Mouse (Mus musculus) embryonic facial prominence, embryonic 15.5 days (tissue): ENCODE results near the gene Apba1. TPM values are rescaled to one million over a fixed set of nuclear protein-coding genes. Genes with fewer than 3 reads are reported as not detected.

Experiments used
- ATAC-seq: fragments of 200-750 bp; cut with Nextera tagmentation; 2 replicates; pipeline ENCODE4 v1.8.0; 2017; ENCODE audit warnings: low read depth, moderate TSS enrichment; ENCODE audit not compliant: insufficient number of reproducible peaks, low FRiP score, low TSS enrichment
- H3K27ac ChIP-seq: fragments of 300-500 bp; sonication (generic); replicated peaks from 2 replicates; pipeline ENCODE4 v1.5.1; 2015; ENCODE audit warnings: mild to moderate bottlenecking, inconsistent platforms
- H3K27me3 ChIP-seq: fragments of 300-500 bp; sonication (generic); 2 replicates; pipeline ENCODE4 v1.6.1; 2015; ENCODE audit warnings: inconsistent platforms
- H3K36me3 ChIP-seq: fragments of 300-500 bp; sonication (generic); 2 replicates; pipeline ENCODE4 v1.6.1; 2015; ENCODE audit warnings: mild to moderate bottlenecking, inconsistent platforms
- H3K4me1 ChIP-seq: fragments of 300-500 bp; sonication (generic); 2 replicates; pipeline ENCODE4 v1.6.1; 2015; ENCODE audit warnings: inconsistent platforms
- H3K4me2 ChIP-seq: fragments of 300-500 bp; sonication (generic); replicated peaks from 2 replicates; pipeline ENCODE4 v1.6.1; 2015; ENCODE audit warnings: mild to moderate bottlenecking, inconsistent platforms
- H3K4me3 ChIP-seq: fragments of 300-500 bp; sonication (generic); replicated peaks from 2 replicates; pipeline ENCODE4 v1.5.1; 2015; ENCODE audit warnings: mild to moderate bottlenecking, inconsistent platforms
- H3K9ac ChIP-seq: fragments of 300-500 bp; sonication (generic); 2 replicates; pipeline ENCODE4 v1.6.1; 2015; ENCODE audit warnings: inconsistent platforms
- H3K9me3 ChIP-seq: fragments of 300-500 bp; sonication (generic); replicated peaks from 2 replicates; pipeline ENCODE4 v1.6.1; 2016; ENCODE audit warnings: inconsistent platforms
- WGBS: fragments of 180-500 bp; shearing (Covaris S2); methylation state at CpG from one replicate; pipeline ENCODE4 v1.1.7; 2015; 5-methylcytosine and 5-hydroxymethylcytosine counted together
- polyA plus RNA-seq: library from polyadenylated mRNA; unstranded; fragments of >200 nt; fragmentation: Nextera tagmentation; extraction: Ambion mirVana; gene quantifications from 2 replicates; pipeline ENCODE4 v1.2.1, GENCODE M21; 2015

Apba1 gene
- polyA plus RNA-seq, 1 experiment from 2014 or later = 1.3 TPM

- Histone ChIP-seq H3K27ac (no peak overlapping the region), H3K4me2 (no peak overlapping the region), H3K9ac (no peak overlapping the region), H3K4me3 (no peak overlapping the region), H3K9me3 (no peaks in the 10 kb centered on the region), H3K4me1 (no peaks in the 10 kb centered on the region), H3K36me3 (no peaks in the 10 kb centered on the region), H3K27me3 (peaks cover 3% of the 10 kb centered on the region; the same call in 1 of the 2 replicates)
- no peak for ATAC-seq
- 92% methylated on average over 4 of the region's 4 CpGs for WGBS
Measured at GRCm38 (mm10) chr19:23901768-23902167, 143.1 kb downstream of the Apba1 start.

- H3K4me3 ChIP-seq = no peak overlapping the region
Measured at GRCm38 (mm10) chr19:23903066-23903465, 144.4 kb downstream of the Apba1 start.

GRCm38 (mm10) chr19:23904922-23905321 is 146.2 kb downstream of the Apba1 start:
- Histone ChIP-seq H3K4me1 (no peaks in the 10 kb centered on the region), H3K27ac (no peak overlapping the region), H3K4me3 (no peak overlapping the region), H3K4me2 (no peak overlapping the region), H3K27me3 (no peaks in the 10 kb centered on the region), H3K36me3 (no peaks in the 10 kb centered on the region), H3K9me3 (no peaks in the 10 kb centered on the region), H3K9ac (no peak overlapping the region)
- 71% methylated on average over 4 of the region's 4 CpGs for WGBS
- ATAC-seq = no peak

More at GRCm38 (mm10) chr19:23903066-23903465, 144.4 kb downstream of the Apba1 start:
- Histone ChIP-seq H3K4me1 (no peaks in the 10 kb centered on the region), H3K27ac (no peak overlapping the region), H3K36me3 (no peaks in the 10 kb centered on the region), H3K9me3 (no peaks in the 10 kb centered on the region), H3K9ac (no peak overlapping the region), H3K27me3 (peaks cover 3% of the 10 kb centered on the region; the same call in 1 of the 2 replicates), H3K4me2 (no peak overlapping the region)
- 89% methylated on average over 7 of the region's 7 CpGs for WGBS
- ATAC-seq = no peak

GRCm38 (mm10) chr19:23905772-23906171 is 147.1 kb downstream of the Apba1 start:
- Histone ChIP-seq H3K36me3 (no peaks in the 10 kb centered on the region), H3K4me2 (no peak overlapping the region), H3K27me3 (no peaks in the 10 kb centered on the region), H3K9ac (no peak overlapping the region), H3K4me3 (no peak overlapping the region), H3K27ac (no peak overlapping the region), H3K4me1 (no peaks in the 10 kb centered on the region), H3K9me3 (no peaks in the 10 kb centered on the region)
- no peak for ATAC-seq
- WGBS = 76% methylated on average over 5 of the region's 5 CpGs

- Histone ChIP-seq H3K4me3 (no peak overlapping the region), H3K27ac (no peak overlapping the region), H3K4me2 (no peak overlapping the region), H3K36me3 (no peaks in the 10 kb centered on the region), H3K9ac (no peak overlapping the region), H3K27me3 (no peaks in the 10 kb centered on the region), H3K4me1 (no peaks in the 10 kb centered on the region), H3K9me3 (no peaks in the 10 kb centered on the region)
- 70% methylated on average over 4 of the region's 4 CpGs for WGBS
- ATAC-seq = no peak
Measured at GRCm38 (mm10) chr19:23910345-23910744, 151.7 kb downstream of the Apba1 start.

GRCm38 (mm10) chr19:23919384-23920219 is 160.9 kb downstream of the Apba1 start:
- ATAC-seq = no peak
- Histone ChIP-seq H3K9ac (no peak overlapping the region), H3K9me3 (no peaks in the 10 kb centered on the region), H3K4me2 (no peak overlapping the region), H3K36me3 (no peaks in the 10 kb centered on the region), H3K4me3 (no peak overlapping the region), H3K27me3 (no peaks in the 10 kb centered on the region), H3K4me1 (0 out of 2 replicates have a peak, but pooled peaks cover 4% of the 10 kb centered on the region), H3K27ac (no peak overlapping the region)
- WGBS = 45% methylated on average over 5 of the region's 5 CpGs

GRCm38 (mm10) chr19:23920220-23920544 is 161.5 kb downstream of the Apba1 start:
- Histone ChIP-seq H3K9ac (no peak overlapping the region), H3K9me3 (no peaks in the 10 kb centered on the region), H3K4me2 (no peak overlapping the region), H3K36me3 (no peaks in the 10 kb centered on the region), H3K4me1 (0 out of 2 replicates have a peak, but pooled peaks cover 4% of the 10 kb centered on the region), H3K27ac (no peak overlapping the region), H3K4me3 (no peak overlapping the region), H3K27me3 (no peaks in the 10 kb centered on the region)
- ATAC-seq = no peak
- 71% methylated on average over 8 of the region's 8 CpGs for WGBS

GRCm38 (mm10) chr19:23922601-23923000 is 163.9 kb downstream of the Apba1 start:
- Histone ChIP-seq H3K4me3 (no peak overlapping the region), H3K36me3 (no peaks in the 10 kb centered on the region), H3K4me1 (0 out of 2 replicates have a peak, but pooled peaks cover 4% of the 10 kb centered on the region), H3K4me2 (no peak overlapping the region), H3K9me3 (no peaks in the 10 kb centered on the region), H3K9ac (no peak overlapping the region), H3K27me3 (no peaks in the 10 kb centered on the region), H3K27ac (no peak overlapping the region)
- WGBS = 85% methylated on average over 9 of the region's 9 CpGs
- no peak for ATAC-seq

- Histone ChIP-seq H3K4me1 (0 out of 2 replicates have a peak, but pooled peaks cover 3% of the 10 kb centered on the region), H3K36me3 (no peaks in the 10 kb centered on the region), H3K9ac (no peak overlapping the region), H3K4me2 (no peak overlapping the region), H3K4me3 (no peak overlapping the region), H3K27ac (no peak overlapping the region), H3K9me3 (no peaks in the 10 kb centered on the region), H3K27me3 (no peaks in the 10 kb centered on the region)
- ATAC-seq = no peak
- 73% methylated on average over 6 of the region's 6 CpGs for WGBS
Measured at GRCm38 (mm10) chr19:23924057-23924456, 165.4 kb downstream of the Apba1 start.

GRCm38 (mm10) chr19:23924791-23925190 is 166.1 kb downstream of the Apba1 start:
- no peak overlapping the region for H3K27ac ChIP-seq
- WGBS = 82% methylated on average over 9 of the region's 9 CpGs

GRCm38 (mm10) chr19:23925541-23925940 is 166.9 kb downstream of the Apba1 start:
- Histone ChIP-seq H3K9me3 (no peaks in the 10 kb centered on the region), H3K4me3 (no peak overlapping the region), H3K4me1 (no peaks in the 10 kb centered on the region), H3K27me3 (no peaks in the 10 kb centered on the region), H3K9ac (no peak overlapping the region), H3K27ac (no peak overlapping the region), H3K36me3 (no peaks in the 10 kb centered on the region), H3K4me2 (no peak overlapping the region)
- no peak for ATAC-seq
- 91% methylated on average over 5 of the region's 5 CpGs for WGBS

More at GRCm38 (mm10) chr19:23924791-23925190, 166.1 kb downstream of the Apba1 start:
- H3K4me2 ChIP-seq = no peak overlapping the region
- no peaks in the 10 kb centered on the region for H3K27me3 ChIP-seq
- no peaks in the 10 kb centered on the region for H3K36me3 ChIP-seq
- ATAC-seq = no peak
- no peaks in the 10 kb centered on the region for H3K4me1 ChIP-seq
- H3K9ac ChIP-seq = no peak overlapping the region
- no peaks in the 10 kb centered on the region for H3K9me3 ChIP-seq
- H3K4me3 ChIP-seq = no peak overlapping the region

- no peaks in the 10 kb centered on the region for H3K4me1 ChIP-seq
- H3K27ac ChIP-seq = no peak overlapping the region
- H3K4me3 ChIP-seq = no peak overlapping the region
- 85% methylated on average over 5 of the region's 5 CpGs for WGBS
- no peaks in the 10 kb centered on the region for H3K9me3 ChIP-seq
- no peak for ATAC-seq
- H3K36me3 ChIP-seq = 0 out of 2 replicates have a peak, but pooled peaks cover 5% of the 10 kb centered on the region
- H3K27me3 ChIP-seq = no peaks in the 10 kb centered on the region
- H3K9ac ChIP-seq = no peak overlapping the region
- no peak overlapping the region for H3K4me2 ChIP-seq
Measured at GRCm38 (mm10) chr19:23930826-23931225, 172.1 kb downstream of the Apba1 start.
